ENCODE assay signal across 7 mouse cellular contexts in genomic region chr11:116623281-116624124, GRCm38 (mm10). TPM values are rescaled to one million over a fixed set of nuclear protein-coding genes. Genes with fewer than 3 reads are reported as not detected.
DNase-seq lines count a peak whose midpoint lies in the region; ATAC-seq lines count a peak whose summit lies in the region.

No protein-coding gene starts in this region.

- peak overlapping the region; percentile 66 for H3K4me2 ChIP-seq in forebrain, embryonic 14.5 days (ENCODE audit: low read length)
- peak overlapping the region; percentile 95 for H3K4me2 ChIP-seq in limb, embryonic 11.5 days (ENCODE audit: low read depth, severe bottlenecking)

- no peaks in the 10 kb centered on the region for H3K36me3 ChIP-seq in forebrain, embryonic 14.5 days (ENCODE audit: control insufficient read depth, insufficient read depth, low read length)
- H3K36me3 ChIP-seq in limb, embryonic 11.5 days (ENCODE audit: control insufficient read depth, insufficient read depth, low read length), result no peaks in the 10 kb centered on the region

- 5% methylated on average over 40 of the region's 40 CpGs for WGBS in forebrain, embryonic 14.5 days
- WGBS in limb, embryonic 11.5 days, result 6% methylated on average over 40 of the region's 40 CpGs

- peak; percentile 30 for ATAC-seq in CD4-positive, CD25-positive, alpha-beta regulatory T cell, adult 4 months
- ATAC-seq in forebrain, embryonic 14.5 days, result peak; percentile 35
- ATAC-seq in limb, embryonic 11.5 days (ENCODE audit: insufficient number of reproducible peaks, low FRiP score, low TSS enrichment, low read depth), result peak; percentile 37; the same call in 1 of the 2 replicates
- ATAC-seq in monocyte, adult 5-6 weeks (replicated peaks; ENCODE audit: insufficient number of reproducible peaks, low FRiP score, low TSS enrichment, poor library complexity, severe bottlenecking), result 0 out of 2 replicates have a peak, but pooled peaks have one; percentile 3

- peaks cover 20% of the 10 kb centered on the region; the same call in 1 of the 2 replicates for H3K27me3 ChIP-seq in forebrain, embryonic 14.5 days (replicated peaks; ENCODE audit: control insufficient read depth, insufficient read depth, low read length)
- 0 out of 2 replicates have a peak, but pooled peaks cover 5% of the 10 kb centered on the region for H3K27me3 ChIP-seq in limb, embryonic 11.5 days (ENCODE audit: control insufficient read depth, insufficient read depth, low read length)

- peak overlapping the region; percentile 54 for H3K9ac ChIP-seq in forebrain, embryonic 14.5 days (ENCODE audit: low read length)
- H3K9ac ChIP-seq in limb, embryonic 11.5 days (ENCODE audit: low read length), result peak overlapping the region; percentile 68

- no peaks in the 10 kb centered on the region for H3K9me3 ChIP-seq in forebrain, embryonic 14.5 days (replicated peaks; ENCODE audit: control insufficient read depth, low read length)
- H3K9me3 ChIP-seq in limb, embryonic 11.5 days (ENCODE audit: control insufficient read depth, low read length), result no peaks in the 10 kb centered on the region

- DNase-seq in A20 (ENCODE audit: low read depth, low spot score), result peak; percentile 47
- DNase-seq in forebrain, embryonic 14.5 days (ENCODE audit: low spot score), result no peak
- no peak for DNase-seq in limb, embryonic 11.5 days (ENCODE audit: low spot score)
- DNase-seq in right cerebral cortex, postnatal 10 days (ENCODE audit: low spot score in 2 of 2), result no peak
- no peak for DNase-seq in ovary, postnatal 14 days (ENCODE audit: low spot score)

- H3K4me1 ChIP-seq in forebrain, embryonic 14.5 days (ENCODE audit: control insufficient read depth, insufficient read depth, low read length), result no peaks in the 10 kb centered on the region
- H3K4me1 ChIP-seq in limb, embryonic 11.5 days (ENCODE audit: control insufficient read depth, insufficient read depth, low read length), result peaks cover 25% of the 10 kb centered on the region

- no peak overlapping the region for H3K27ac ChIP-seq in forebrain, embryonic 14.5 days (ENCODE audit: low read depth, low read length)
- H3K27ac ChIP-seq in limb, embryonic 11.5 days (replicated peaks; ENCODE audit: low read depth, low read length), result no peak overlapping the region

- peak overlapping the region; percentile 42 for H3K4me3 ChIP-seq in forebrain, embryonic 14.5 days (ENCODE audit: low read depth, low read length)
- peak overlapping the region; percentile 77 for H3K4me3 ChIP-seq in limb, embryonic 11.5 days (ENCODE audit: low read depth, low read length)

RNA-seq across cellular contexts. Expression of gene Rhbdf2, which starts 3.3 kb away (rescaled TPM):
- 1 to 10 TPM; 3.3 to 4.3 TPM for polyA plus RNA-seq in CD4-positive, CD25-positive, alpha-beta regulatory T cell, adult 4 months (2017; shearing (Covaris generic))
- 0.61 TPM in 2 replicates for polyA plus RNA-seq in forebrain, embryonic 14.5 days (2014; fragmentation: Nextera tagmentation; extraction: Ambion mirVana)
- polyA plus RNA-seq in limb, embryonic 11.5 days (2014; fragmentation: Nextera tagmentation; extraction: Ambion mirVana), result 3.1 and 3.9 TPM in 2 replicates
- total RNA-seq in monocyte, adult 5-6 weeks (2017), result 14.1 to 16.7 TPM (median 15.1 TPM) in 3 replicates

RNA-seq across cellular contexts. Expression of gene Prcd, which starts 29.8 kb away (rescaled TPM):
- polyA plus RNA-seq in CD4-positive, CD25-positive, alpha-beta regulatory T cell, adult 4 months (2017; shearing (Covaris generic)), result not detected
- 1.4 and 1.7 TPM in 2 replicates for polyA plus RNA-seq in forebrain, embryonic 14.5 days (2014; fragmentation: Nextera tagmentation; extraction: Ambion mirVana)
- polyA plus RNA-seq in limb, embryonic 11.5 days (2014; fragmentation: Nextera tagmentation; extraction: Ambion mirVana), result 0.95 and 0.97 TPM in 2 replicates
- not detected in 3 replicates for total RNA-seq in monocyte, adult 5-6 weeks (2017)

RNA-seq across cellular contexts. Expression of gene Cygb, which starts 30.6 kb away (rescaled TPM):
- not detected for polyA plus RNA-seq in CD4-positive, CD25-positive, alpha-beta regulatory T cell, adult 4 months (2017; shearing (Covaris generic))
- 14.7 and 15.4 TPM in 2 replicates for polyA plus RNA-seq in forebrain, embryonic 14.5 days (2014; fragmentation: Nextera tagmentation; extraction: Ambion mirVana)
- 2.3 and 2.8 TPM in 2 replicates for polyA plus RNA-seq in limb, embryonic 11.5 days (2014; fragmentation: Nextera tagmentation; extraction: Ambion mirVana)
- 0.29 TPM in 1 of 3 replicates, not detected in the others for total RNA-seq in monocyte, adult 5-6 weeks (2017)

RNA-seq across cellular contexts. Expression of gene Aanat, which starts 37.3 kb away (rescaled TPM):
- not detected for polyA plus RNA-seq in CD4-positive, CD25-positive, alpha-beta regulatory T cell, adult 4 months (2017; shearing (Covaris generic))
- polyA plus RNA-seq in forebrain, embryonic 14.5 days (2014; fragmentation: Nextera tagmentation; extraction: Ambion mirVana), result 0.36 TPM in 1 of 2 replicates, not detected in the other
- 0.28 TPM in 1 of 2 replicates, not detected in the other for polyA plus RNA-seq in limb, embryonic 11.5 days (2014; fragmentation: Nextera tagmentation; extraction: Ambion mirVana)
- total RNA-seq in monocyte, adult 5-6 weeks (2017), result not detected in 3 replicates

RNA-seq across cellular contexts. Expression of gene Ube2o, which starts 42.3 kb away (rescaled TPM):
- 1 to 10 TPM; 1.1 to 3.5 TPM for polyA plus RNA-seq in CD4-positive, CD25-positive, alpha-beta regulatory T cell, adult 4 months (2017; shearing (Covaris generic))
- 16.7 and 20.7 TPM in 2 replicates for polyA plus RNA-seq in forebrain, embryonic 14.5 days (2014; fragmentation: Nextera tagmentation; extraction: Ambion mirVana)
- 19.4 and 24.1 TPM in 2 replicates for polyA plus RNA-seq in limb, embryonic 11.5 days (2014; fragmentation: Nextera tagmentation; extraction: Ambion mirVana)
- 16.3 to 21.9 TPM (median 19.8 TPM) in 3 replicates for total RNA-seq in monocyte, adult 5-6 weeks (2017)
